Mouse (Mus musculus) spleen, adult 2 months (tissue): ENCODE data around the gene Lrrc8d.

ENCODE experiments used
- CTCF ChIP-seq: fragments of 200-500 bp; IDR thresholded peaks from 2 replicates; pipeline ENCODE4 v1.5.1; 2011; ENCODE audit warnings: mild to moderate bottlenecking, inconsistent platforms; ENCODE audit not compliant: insufficient read depth, insufficient read length, insufficient replicate concordance; ENCODE audit errors: extremely low read depth
- POLR2A ChIP-seq: fragments of 200-500 bp; IDR thresholded peaks from 2 replicates; pipeline ENCODE4 v1.6.1; 2011; ENCODE audit warnings: low read depth, low read length, inconsistent platforms

DNA sequence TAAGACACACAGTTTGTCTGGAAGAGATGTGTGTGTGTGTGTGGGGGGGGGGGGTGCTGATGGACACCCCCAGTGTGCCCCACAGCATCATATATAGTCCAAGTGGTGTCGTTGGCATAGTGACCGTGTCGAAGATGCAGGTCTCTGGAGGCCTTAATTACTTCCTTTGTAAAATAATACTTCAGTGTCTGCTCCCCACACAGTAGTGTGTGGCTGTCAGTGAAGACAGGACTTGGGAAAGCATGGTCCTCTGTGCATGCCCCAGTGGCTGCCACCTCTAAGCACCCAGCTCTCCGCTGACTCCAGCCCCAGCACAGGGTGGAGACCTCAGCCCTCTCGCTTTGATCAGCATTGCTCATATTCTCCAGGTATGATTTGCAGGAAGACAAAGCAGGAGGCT is 76.6 kb downstream of the Lrrc8d start:
- TF ChIP-seq CTCF = no peak
- TF ChIP-seq POLR2A = no peak
